Mouse (Mus musculus): ENCODE results near the gene Nfia.

Gene Nfia

GRCm38 (mm10) chr4:97925644-97926043 lies 153.1 kb downstream of the Nfia start:
- intact Hi-C loops (cut with DNase I): loop anchor here (5.0 kb wide), 1 partner anchor 153 kb away; the partner anchor contains the start of gene Nfia

- intact Hi-C loops (cut with DNase I): loop anchor here (5.0 kb wide), 1 partner anchor 154 kb away; the partner anchor contains the start of gene Nfia
These were observed 154.2 kb downstream of the Nfia start for GRCm38 (mm10) chr4:97926607-97927308.

GRCm38 (mm10) chr4:97927309-97927656 lies 154.7 kb downstream of the Nfia start:
- intact Hi-C loops (cut with DNase I): loop anchor here (5.0 kb wide), 1 partner anchor 155 kb away; the partner anchor contains the start of gene Nfia

GRCm38 (mm10) chr4:97936371-97936770 lies 163.8 kb downstream of the Nfia start:
- intact Hi-C loops (cut with DNase I): loop anchor here (10.0 kb wide), 1 partner anchor 68 kb away; no protein-coding TSS in a partner anchor

- intact Hi-C loops (cut with DNase I): loop anchor here (10.0 kb wide), 1 partner anchor 68 kb away; no protein-coding TSS in a partner anchor
These were observed 164.4 kb downstream of the Nfia start for GRCm38 (mm10) chr4:97936912-97937311.

GRCm38 (mm10) chr4:97939492-97939891 lies 167.0 kb downstream of the Nfia start:
- intact Hi-C loops (cut with DNase I): loop anchor here (10.0 kb wide), 1 partner anchor 65 kb away; no protein-coding TSS in a partner anchor

- intact Hi-C loops (cut with DNase I): loop anchor here (10.0 kb wide), 1 partner anchor 65 kb away; no protein-coding TSS in a partner anchor
These were observed 167.5 kb downstream of the Nfia start for GRCm38 (mm10) chr4:97939920-97940520.

GRCm38 (mm10) chr4:97941616-97942015 lies 169.1 kb downstream of the Nfia start:
- intact Hi-C loops (cut with DNase I): no loop called here

- intact Hi-C loops (cut with DNase I): no loop called here
These were observed 171.8 kb downstream of the Nfia start for GRCm38 (mm10) chr4:97944309-97944708.

- intact Hi-C loops (cut with DNase I): no loop called here
These were observed 174.9 kb downstream of the Nfia start for GRCm38 (mm10) chr4:97947484-97947883.

GRCm38 (mm10) chr4:97948250-97948649 lies 175.7 kb downstream of the Nfia start:
- intact Hi-C loops (cut with DNase I): no loop called here

- intact Hi-C loops (cut with DNase I): no loop called here
These were observed 178.0 kb downstream of the Nfia start for GRCm38 (mm10) chr4:97950341-97951071.

- intact Hi-C loops (cut with DNase I): no loop called here
These were observed 181.4 kb downstream of the Nfia start for GRCm38 (mm10) chr4:97953886-97954285.

- intact Hi-C loops (cut with DNase I): no loop called here
These were observed 185.6 kb downstream of the Nfia start for GRCm38 (mm10) chr4:97958121-97958520.

- intact Hi-C loops (cut with DNase I): no loop called here
These were observed 190.3 kb downstream of the Nfia start for GRCm38 (mm10) chr4:97962856-97963255.

- intact Hi-C loops (cut with DNase I): no loop called here
These were observed 191.4 kb downstream of the Nfia start for GRCm38 (mm10) chr4:97963951-97964350.

- intact Hi-C loops (cut with DNase I): no loop called here
These were observed 196.3 kb downstream of the Nfia start for GRCm38 (mm10) chr4:97968786-97969348.

- intact Hi-C loops (cut with DNase I): no loop called here
These were observed 200.5 kb downstream of the Nfia start for GRCm38 (mm10) chr4:97973064-97973463.

- intact Hi-C loops (cut with DNase I): no loop called here
These were observed 201.5 kb downstream of the Nfia start for GRCm38 (mm10) chr4:97974037-97974436.

- intact Hi-C loops (cut with DNase I): no loop called here
These were observed 204.4 kb downstream of the Nfia start for GRCm38 (mm10) chr4:97976891-97977290.

- intact Hi-C loops (cut with DNase I): no loop called here
These were observed 211.8 kb downstream of the Nfia start for GRCm38 (mm10) chr4:97984361-97984760.

Data from adrenal gland (tissue).